Mouse (Mus musculus) liver, postnatal 0 days (tissue): ENCODE results near the gene Keg1.

Experiments
- CTCF ChIP-seq: sonication (generic); IDR thresholded peaks from 2 replicates; pipeline ENCODE4 v1.5.1; 2016; ENCODE audit warnings: antibody characterized with exemption, low read depth
- EP300 ChIP-seq: IDR thresholded peaks from 2 replicates; pipeline ENCODE4 v1.6.1; 2016; ENCODE audit warnings: antibody characterized with exemption, low read depth, mild to moderate bottlenecking

DNA sequence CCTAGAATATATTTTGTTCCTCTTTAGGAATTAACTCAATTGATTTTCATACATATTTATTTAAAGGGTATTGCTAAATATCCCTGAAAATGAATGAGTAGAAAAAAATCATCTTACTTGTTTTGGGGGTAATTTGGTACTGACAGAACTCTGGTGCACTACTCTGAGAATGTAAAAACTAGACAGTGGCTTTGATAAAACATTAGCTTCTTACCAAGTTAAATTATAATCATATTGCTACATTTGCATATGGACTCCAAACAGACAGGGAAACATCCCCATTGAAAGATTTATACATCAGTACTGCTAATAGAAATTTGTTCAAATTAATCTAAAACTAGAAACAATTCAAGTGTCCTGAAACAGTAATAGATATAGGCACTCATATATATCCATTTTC lies 10.4 kb upstream of the Keg1 start:
- no peak for TF ChIP-seq EP300
- TF ChIP-seq CTCF = no peak
